Mouse (Mus musculus) heart, adult 2 months (tissue): ENCODE results near the gene Slc26a1.

Experiments
- CTCF ChIP-seq: fragments of 200-600 bp; IDR thresholded peaks from 2 replicates; pipeline ENCODE4 v1.8.1; 2022; ENCODE audit warnings: antibody characterized with exemption, mild to moderate bottlenecking, moderate library complexity
- EP300 ChIP-seq: fragments of 200-500 bp; IDR thresholded peaks from 2 replicates; pipeline ENCODE4 v1.6.1; 2011; ENCODE audit warnings: low read depth, low read length, control low read depth; ENCODE audit not compliant: insufficient read depth
- POLR2A ChIP-seq: fragments of 200-500 bp; IDR thresholded peaks from 2 replicates; pipeline ENCODE4 v1.6.1; 2011; ENCODE audit warnings: mild to moderate bottlenecking, low read depth, low read length, control low read depth; ENCODE audit not compliant: insufficient read depth

GRCm38 (mm10) chr5:108714149-108714548 lies 38.8 kb upstream of the Slc26a1 start:
- TF ChIP-seq CTCF (no peak), POLR2A (no peak), EP300 (no peak)
